Comparison of ENCODE assay signal across 12 mouse cellular contexts in the genomic region with DNA sequence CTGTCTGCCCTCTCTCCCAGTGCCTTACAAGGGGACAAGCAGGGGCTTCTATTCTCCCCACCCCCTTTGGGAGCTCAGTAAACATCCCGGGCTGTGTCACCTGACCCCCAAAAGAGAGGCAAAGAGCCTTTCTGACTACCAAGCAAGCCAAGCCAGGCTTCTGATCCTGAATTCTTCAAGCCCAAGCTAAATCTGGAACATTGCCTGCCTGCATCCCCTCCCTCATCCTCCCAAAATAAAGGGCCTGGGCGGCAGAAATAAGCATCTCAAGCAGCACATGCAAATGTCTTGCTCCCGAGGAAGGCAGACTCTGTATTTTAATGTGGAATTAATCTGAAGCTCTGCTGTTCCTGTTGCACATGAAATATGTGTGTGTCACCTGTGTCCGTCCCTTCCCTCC.
"Had no signal": no experiment of that assay in that cellular context is flagged by ENCODE, and none has a peak within 500 bp of the region (broad histone marks: within the 10 kb centered on the region; RNA-seq: fewer than 3 reads in every experiment).

No protein-coding gene starts in this region.

- H3K4me3 ChIP-seq: limb, embryonic 10.5 days; liver, embryonic 15.5 days; midbrain, embryonic 10.5 days; myocyte; neural tube, embryonic 12.5 days; stomach, embryonic 15.5 days had no signal

- H3K27ac ChIP-seq: limb, embryonic 10.5 days; liver, embryonic 15.5 days; midbrain, embryonic 10.5 days; neural tube, embryonic 12.5 days had no signal

- H3K9me3 ChIP-seq: limb, embryonic 10.5 days; liver, embryonic 15.5 days; midbrain, embryonic 10.5 days; neural tube, embryonic 12.5 days; stomach, embryonic 15.5 days had no signal

- H3K9ac ChIP-seq: liver, embryonic 15.5 days; neural tube, embryonic 12.5 days; stomach, embryonic 15.5 days had no signal

- H3K4me2 ChIP-seq: liver, embryonic 11.5 days; liver, embryonic 15.5 days; neural tube, embryonic 12.5 days; stomach, embryonic 15.5 days had no signal

- H3K27me3 ChIP-seq: liver, embryonic 15.5 days; neural tube, embryonic 12.5 days; stomach, embryonic 15.5 days had no signal

- DNase-seq: kidney, adult 18-20 months; lung, postnatal 14 days; midbrain, embryonic 14.5 days; right cerebral cortex, postnatal 14 days; thymus, postnatal 36 days had no signal

- H3K4me1 ChIP-seq: liver, embryonic 15.5 days had no signal

- H3K36me3 ChIP-seq: liver, embryonic 15.5 days; neural tube, embryonic 12.5 days; stomach, embryonic 15.5 days had no signal
